Mouse (Mus musculus) MEL (cell line): ENCODE measurements around the gene Baiap3.

Experiments
- CTCF ChIP-seq, 3 experiments: IDR thresholded peaks in 2 of 3; conservative IDR thresholded peaks in 1 of 3; 2 replicates each; pipeline ENCODE4 v1.5.1; 2011 to 2012; ENCODE audit warnings: low read length in 3 of 3, low read depth in 2 of 3, mild to moderate bottlenecking in 2 of 3, improper control_type of control experiment in 1 of 3, inconsistent platforms in 1 of 3, mixed read lengths in 1 of 3, moderate library complexity in 1 of 3; ENCODE audit not compliant: control insufficient read depth in 1 of 3, insufficient read depth in 1 of 3, poor library complexity in 1 of 3, severe bottlenecking in 1 of 3
- MAX ChIP-seq: IDR thresholded peaks from 2 replicates; pipeline ENCODE4 v1.6.1; 2011; ENCODE audit warnings: low read length, improper control_type of control experiment
- SIN3A ChIP-seq: IDR thresholded peaks from 2 replicates; pipeline ENCODE4 v1.6.1; 2012; ENCODE audit warnings: low read length, improper control_type of control experiment, inconsistent platforms
- TCF12 ChIP-seq: IDR thresholded peaks from 2 replicates; pipeline ENCODE4 v1.6.1; 2014; ENCODE audit warnings: low read depth, mild to moderate bottlenecking, inconsistent platforms, low read length, improper control_type of control experiment, moderate library complexity
- UBTF ChIP-seq: IDR thresholded peaks from 2 replicates; pipeline ENCODE4 v1.6.1; 2012; ENCODE audit warnings: low read depth, mild to moderate bottlenecking, inconsistent platforms, low read length, improper control_type of control experiment, moderate library complexity, borderline replicate concordance; ENCODE audit not compliant: insufficient read depth
- USF1 ChIP-seq: IDR thresholded peaks from 2 replicates; pipeline ENCODE4 v1.6.1; 2014; ENCODE audit warnings: low read depth, mild to moderate bottlenecking, inconsistent platforms, low read length, improper control_type of control experiment, moderate library complexity
- ZC3H11A ChIP-seq: IDR thresholded peaks from 2 replicates; pipeline ENCODE4 v1.6.1; 2012; ENCODE audit warnings: low read depth, mild to moderate bottlenecking, inconsistent platforms, low read length, improper control_type of control experiment
- ZNF384 ChIP-seq: IDR thresholded peaks from 2 replicates; pipeline ENCODE4 v1.6.1; 2012; ENCODE audit warnings: low read depth, mild to moderate bottlenecking, inconsistent platforms, low read length, improper control_type of control experiment

- TF ChIP-seq CTCF (IDR thresholded peaks at IDR 0.05 in 2 of 3, conservative IDR thresholded peaks at IDR 0.05 in 1 of 3; ENCODE audit: control insufficient read depth in 1 of 3, insufficient read depth in 1 of 3, low read depth in 2 of 3, low read length in 3 of 3, poor library complexity in 1 of 3, severe bottlenecking in 1 of 3), result no peak
- TF ChIP-seq MAX, result no peak
- no peak for TF ChIP-seq ZC3H11A
- no peak for TF ChIP-seq SIN3A
- no peak for TF ChIP-seq ZNF384
- TF ChIP-seq TCF12, result no peak
- TF ChIP-seq USF1, result no peak
- no peak for TF ChIP-seq UBTF
These were observed 11.9 kb downstream of the Baiap3 start for GRCm38 (mm10) chr17:25244239-25244638.
